Mouse (Mus musculus) heart, adult 2 months (tissue): ENCODE results near the gene Rasl11a.

Source experiments
- CTCF ChIP-seq: fragments of 200-600 bp; IDR thresholded peaks from 2 replicates; pipeline ENCODE4 v1.8.1; 2022; ENCODE audit warnings: antibody characterized with exemption, mild to moderate bottlenecking, moderate library complexity
- POLR2A ChIP-seq: fragments of 200-500 bp; IDR thresholded peaks from 2 replicates; pipeline ENCODE4 v1.6.1; 2011; ENCODE audit warnings: mild to moderate bottlenecking, low read depth, low read length, control low read depth; ENCODE audit not compliant: insufficient read depth

DNA sequence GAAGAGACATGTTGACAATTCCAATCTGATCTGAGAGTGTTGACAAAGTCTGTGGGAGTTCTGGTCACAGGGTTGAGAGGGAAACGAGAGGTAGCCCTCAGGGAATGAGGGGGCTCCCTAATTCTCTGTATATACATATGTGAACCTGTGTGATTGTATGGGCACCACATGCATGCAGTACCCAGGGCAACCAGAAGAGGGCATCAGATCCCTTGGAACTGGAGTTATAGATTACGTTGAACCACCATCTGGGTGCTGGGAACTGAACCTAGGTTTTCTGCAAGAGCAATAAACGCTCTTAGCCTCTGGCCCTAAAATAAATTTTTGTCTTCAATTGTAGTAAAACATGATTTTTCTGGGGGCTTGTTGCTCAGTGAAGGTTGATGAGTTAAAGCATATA lies 11.2 kb downstream of the Rasl11a start:
- TF ChIP-seq POLR2A (no peak), CTCF (peak; percentile 33)
